Mouse (Mus musculus) neural tube, embryonic 14.5 days (tissue): Measurements from ENCODE around the gene Fam81a. TPM values are rescaled to one million over a fixed set of nuclear protein-coding genes. Genes with fewer than 3 reads are reported as not detected.

ENCODE experiments used
- ATAC-seq: fragments of 200-750 bp; cut with Nextera tagmentation; 2 replicates; pipeline ENCODE4 v1.8.0; 2017; ENCODE audit warnings: low read depth, mild to moderate bottlenecking, moderate TSS enrichment, moderate library complexity
- H3K27ac ChIP-seq: fragments of 300-500 bp; sonication (generic); 2 replicates; pipeline ENCODE4 v1.5.1; 2014; ENCODE audit warnings: low read depth, mild to moderate bottlenecking, control low read depth, low read length, moderate library complexity, mixed read lengths
- H3K27me3 ChIP-seq: fragments of 300-500 bp; sonication (generic); 2 replicates; pipeline ENCODE4 v1.6.1; 2014; ENCODE audit warnings: low read length; ENCODE audit not compliant: control insufficient read depth, insufficient read depth
- H3K36me3 ChIP-seq: fragments of 300-500 bp; sonication (generic); 2 replicates; pipeline ENCODE4 v1.6.1; 2014; ENCODE audit warnings: low read length, mixed read lengths; ENCODE audit not compliant: control insufficient read depth, insufficient read depth
- H3K4me1 ChIP-seq: fragments of 300-500 bp; sonication (generic); 2 replicates; pipeline ENCODE4 v1.6.1; 2014; ENCODE audit warnings: low read length; ENCODE audit not compliant: control insufficient read depth, insufficient read depth
- H3K4me2 ChIP-seq: fragments of 300-500 bp; sonication (generic); 2 replicates; pipeline ENCODE4 v1.6.1; 2014; ENCODE audit warnings: mild to moderate bottlenecking, low read depth, low read length, control low read depth
- H3K4me3 ChIP-seq: fragments of 300-500 bp; sonication (generic); 2 replicates; pipeline ENCODE4 v1.5.1; 2014; ENCODE audit warnings: low read depth, low read length, control low read depth, mixed read lengths
- H3K9ac ChIP-seq: fragments of 300-500 bp; sonication (generic); replicated peaks from 2 replicates; pipeline ENCODE4 v1.6.1; 2014; ENCODE audit warnings: low read depth, mild to moderate bottlenecking, control low read depth, low read length, mixed read lengths
- H3K9me3 ChIP-seq: fragments of 300-500 bp; sonication (generic); 2 replicates; pipeline ENCODE4 v1.6.1; 2016; ENCODE audit warnings: low read length; ENCODE audit not compliant: control insufficient read depth
- WGBS: fragments of 180-500 bp; shearing (Covaris S2); extraction: QIAGEN DNeasy Blood & Tissue Kit; methylation state at CpG from one replicate; pipeline ENCODE4 v1.1.7; 2014; 5-methylcytosine and 5-hydroxymethylcytosine counted together
- polyA plus RNA-seq: library from polyadenylated mRNA; unstranded; fragments of >200 nt; fragmentation: Nextera tagmentation; extraction: Ambion mirVana; gene quantifications from 2 replicates; pipeline ENCODE4 v1.2.1, GENCODE M21; 2014

Fam81a gene
- polyA plus RNA-seq: 7.9 and 8.7 TPM in 2 replicates

DNA sequence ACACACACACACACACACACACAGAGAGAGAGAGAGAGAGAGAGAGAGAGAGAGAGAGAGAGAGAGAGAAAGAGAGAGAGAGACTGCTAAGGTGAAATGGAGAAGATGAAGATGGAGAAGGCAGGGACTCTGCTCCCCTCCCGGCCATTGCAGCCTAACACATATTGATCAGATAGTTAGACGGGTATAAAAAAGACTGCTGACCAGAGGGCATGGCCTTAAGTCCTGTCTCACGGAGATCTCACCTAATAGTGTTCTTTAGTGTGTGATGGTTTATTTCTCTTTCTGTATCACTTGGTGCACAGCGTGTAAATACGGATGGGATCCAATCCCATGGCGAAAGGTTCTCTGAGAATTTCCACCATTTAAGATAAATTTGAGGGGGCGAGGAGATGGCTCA, at the start of gene Fam81a:
Gene Fam81a, minus strand, starts transcription at position 101 of the 400 bp plus-strand sequence.
- ATAC-seq: no peak
- Histone ChIP-seq H3K4me2 (peak within 1 kb of the TSS; percentile 94), H3K9ac (peak within 1 kb of the TSS; percentile 66), H3K9me3 (no peaks in the 10 kb centered on the region), H3K4me1 (no peaks in the 10 kb centered on the region), H3K27ac (no peak within 1 kb of the TSS; the same call in 1 of the 2 replicates), H3K36me3 (no peaks in the 10 kb centered on the region), H3K4me3 (peak within 1 kb of the TSS; percentile 65), H3K27me3 (no peaks in the 10 kb centered on the region; the same call in 1 of the 2 replicates)
- 76% methylated on average over 7 of the region's 7 CpGs for WGBS

DNA sequence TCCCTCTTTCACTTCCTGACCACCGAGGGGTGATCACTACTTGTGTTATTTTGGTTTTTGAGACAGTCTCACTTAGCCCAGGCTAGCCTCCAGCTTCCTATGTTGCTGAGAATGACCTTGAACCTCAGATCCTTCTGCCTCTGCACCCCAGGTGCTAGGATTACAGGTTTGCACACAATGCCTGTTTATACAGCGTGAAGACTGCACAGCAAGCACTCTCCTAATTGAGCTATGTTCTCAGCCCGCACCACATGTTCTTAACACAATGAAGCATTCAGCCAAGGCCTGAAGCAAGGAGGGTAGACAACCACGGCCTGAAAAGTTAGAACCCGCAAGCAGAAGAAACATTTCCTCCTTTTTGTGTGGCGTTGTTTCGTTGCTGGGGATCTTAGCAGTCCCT, 40.3 kb upstream of the Fam81a start:
- Histone ChIP-seq H3K4me3 (no peak overlapping the region), H3K4me2 (no peak overlapping the region), H3K9ac (no peak overlapping the region), H3K9me3 (no peaks in the 10 kb centered on the region), H3K27ac (no peak overlapping the region), H3K4me1 (no peaks in the 10 kb centered on the region), H3K27me3 (no peaks in the 10 kb centered on the region), H3K36me3 (no peaks in the 10 kb centered on the region)
- no peak for ATAC-seq
- WGBS: 42% methylated on average over 7 of the region's 7 CpGs

DNA sequence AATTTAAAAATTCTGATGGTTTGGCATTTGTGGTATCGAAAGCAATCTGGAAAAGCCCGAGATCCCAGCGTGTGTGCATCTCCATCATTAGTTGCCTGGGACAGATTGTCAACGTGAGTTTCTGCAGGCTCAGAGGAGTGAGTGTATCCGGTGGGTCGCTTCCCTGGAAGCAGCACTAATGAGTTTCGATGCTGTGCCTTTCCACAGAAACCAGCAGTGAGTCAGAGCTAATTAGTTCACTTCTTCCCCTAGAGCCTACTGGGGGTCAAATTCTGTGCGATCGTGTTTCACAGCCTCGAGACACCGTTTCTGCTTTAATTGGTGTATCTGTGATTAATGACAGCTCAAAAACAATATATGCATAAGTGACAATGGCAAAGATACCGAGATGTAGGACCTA, 39.4 kb upstream of the Fam81a start:
- WGBS: 39% methylated on average over 12 of the region's 12 CpGs
- no peak overlapping the region for H3K4me2 ChIP-seq
- no peak overlapping the region for H3K27ac ChIP-seq
- no peaks in the 10 kb centered on the region for H3K4me1 ChIP-seq
- no peak for ATAC-seq
- H3K9me3 ChIP-seq: no peaks in the 10 kb centered on the region
- no peak overlapping the region for H3K4me3 ChIP-seq
- H3K27me3 ChIP-seq: no peaks in the 10 kb centered on the region
- H3K36me3 ChIP-seq: no peaks in the 10 kb centered on the region
- H3K9ac ChIP-seq: no peak overlapping the region

DNA sequence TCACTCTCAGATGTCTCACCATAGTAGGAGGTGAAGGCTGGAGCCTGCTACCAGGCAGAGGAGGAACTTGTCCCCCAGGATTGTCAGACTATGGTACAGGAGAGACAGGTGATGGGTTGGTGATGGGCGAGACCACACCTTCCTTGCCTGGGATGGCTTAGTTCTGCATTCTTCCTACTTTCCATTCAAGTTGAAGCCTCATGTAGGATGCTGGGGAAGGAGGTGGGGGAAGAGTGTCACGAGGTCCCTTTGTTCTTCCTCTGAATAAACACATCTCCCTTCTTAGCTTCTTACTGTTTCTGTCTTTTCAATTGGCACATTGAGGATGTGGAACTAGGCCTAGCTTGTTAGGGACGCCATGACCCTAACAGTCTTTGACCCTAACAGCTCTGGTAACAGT, 33.9 kb upstream of the Fam81a start:
- Histone ChIP-seq H3K4me3 (no peak overlapping the region), H3K27me3 (no peaks in the 10 kb centered on the region), H3K36me3 (no peaks in the 10 kb centered on the region), H3K4me1 (peaks cover 4% of the 10 kb centered on the region; the same call in 1 of the 2 replicates), H3K9ac (no peak overlapping the region), H3K27ac (no peak overlapping the region), H3K4me2 (no peak overlapping the region), H3K9me3 (no peaks in the 10 kb centered on the region)
- ATAC-seq: no peak
- 73% methylated on average over 3 of the region's 3 CpGs for WGBS

DNA sequence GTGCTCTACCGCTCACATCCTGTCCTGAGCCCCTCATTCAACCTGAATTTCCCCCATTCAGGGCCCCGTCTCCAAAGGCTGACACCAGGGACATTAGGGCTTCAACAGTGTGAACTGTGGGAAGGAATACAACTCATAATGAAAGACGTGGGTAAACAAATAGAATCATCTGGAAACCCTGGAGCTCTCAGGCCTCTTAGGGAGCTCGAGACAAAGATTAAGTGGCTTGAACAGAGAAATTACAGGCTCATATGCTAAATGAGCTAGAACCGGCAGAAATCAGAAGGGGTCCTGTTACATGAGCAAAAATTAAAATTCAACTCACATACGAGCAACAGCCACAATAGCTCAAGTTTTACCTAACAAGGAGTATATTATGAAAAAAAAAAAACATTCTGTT, 32.5 kb upstream of the Fam81a start:
- Histone ChIP-seq H3K4me1 (peaks cover 4% of the 10 kb centered on the region; the same call in 1 of the 2 replicates), H3K9me3 (no peaks in the 10 kb centered on the region), H3K9ac (no peak overlapping the region), H3K27ac (no peak overlapping the region), H3K4me2 (no peak overlapping the region), H3K27me3 (no peaks in the 10 kb centered on the region), H3K4me3 (no peak overlapping the region), H3K36me3 (no peaks in the 10 kb centered on the region)
- WGBS: 12% methylated on average over 6 of the region's 6 CpGs
- no peak for ATAC-seq

DNA sequence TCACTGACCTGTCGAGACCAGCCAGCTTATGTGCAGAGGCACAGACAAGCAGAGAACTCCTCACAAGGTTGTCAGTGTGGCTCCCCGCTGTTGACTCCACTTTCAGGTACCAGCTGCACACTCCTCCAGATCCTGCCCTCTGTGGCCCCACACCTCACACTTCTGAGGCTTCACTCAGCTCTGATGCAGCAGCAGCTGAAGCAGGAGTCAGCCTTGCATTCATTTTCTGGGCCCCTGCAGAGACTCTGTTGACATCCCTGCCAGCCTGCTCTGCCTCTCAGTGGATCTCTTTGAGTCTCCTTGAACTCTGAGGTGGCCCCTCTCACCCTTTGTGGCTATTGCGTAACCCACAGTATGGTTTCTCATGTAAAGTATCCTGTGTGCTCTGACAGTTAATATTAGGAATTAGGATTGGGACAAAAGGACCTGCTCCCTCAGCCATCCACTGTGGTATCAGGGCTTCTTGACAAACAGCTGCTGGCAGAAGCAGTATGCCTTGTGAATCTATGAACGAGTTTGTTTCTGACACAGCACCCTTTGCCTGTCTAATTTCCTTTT, 32.0 kb upstream of the Fam81a start:
- WGBS: 56% methylated on average over 4 of the region's 4 CpGs

DNA sequence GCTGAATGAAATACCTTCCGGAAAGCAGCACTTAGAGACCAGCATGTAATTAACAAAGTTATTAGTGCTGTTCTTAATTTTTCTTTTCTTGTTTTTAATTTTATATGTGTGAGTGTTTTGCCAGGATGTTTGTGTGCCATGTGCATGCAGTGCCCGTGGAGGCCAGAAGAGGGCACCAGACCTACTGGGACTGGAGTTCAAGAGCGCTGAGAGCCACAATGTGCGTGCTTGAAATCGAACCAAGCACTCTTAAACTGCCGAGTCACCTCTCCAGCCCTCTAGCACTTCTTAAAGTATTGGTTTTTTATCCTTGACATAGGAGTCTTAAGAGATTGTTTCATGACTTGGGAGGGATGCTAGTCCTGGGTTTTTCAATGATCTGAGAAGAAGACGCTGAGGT, 26.6 kb upstream of the Fam81a start:
- Histone ChIP-seq H3K27ac (no peak overlapping the region), H3K4me2 (no peak overlapping the region), H3K4me1 (peaks cover under 1% of the 10 kb centered on the region; the same call in 1 of the 2 replicates), H3K27me3 (no peaks in the 10 kb centered on the region), H3K36me3 (no peaks in the 10 kb centered on the region), H3K4me3 (no peak overlapping the region), H3K9me3 (no peaks in the 10 kb centered on the region), H3K9ac (no peak overlapping the region)
- WGBS: 83% methylated on average over 7 of the region's 7 CpGs
- no peak for ATAC-seq

More for the DNA sequence above, 32.0 kb upstream of the Fam81a start:
- H3K36me3 ChIP-seq: no peaks in the 10 kb centered on the region
- H3K4me1 ChIP-seq: peaks cover 4% of the 10 kb centered on the region; the same call in 1 of the 2 replicates
- no peak for ATAC-seq
- H3K4me2 ChIP-seq: no peak overlapping the region
- H3K27me3 ChIP-seq: no peaks in the 10 kb centered on the region
- H3K9ac ChIP-seq: no peak overlapping the region
- no peak overlapping the region for H3K4me3 ChIP-seq
- H3K9me3 ChIP-seq: no peaks in the 10 kb centered on the region
- H3K27ac ChIP-seq: no peak overlapping the region

DNA sequence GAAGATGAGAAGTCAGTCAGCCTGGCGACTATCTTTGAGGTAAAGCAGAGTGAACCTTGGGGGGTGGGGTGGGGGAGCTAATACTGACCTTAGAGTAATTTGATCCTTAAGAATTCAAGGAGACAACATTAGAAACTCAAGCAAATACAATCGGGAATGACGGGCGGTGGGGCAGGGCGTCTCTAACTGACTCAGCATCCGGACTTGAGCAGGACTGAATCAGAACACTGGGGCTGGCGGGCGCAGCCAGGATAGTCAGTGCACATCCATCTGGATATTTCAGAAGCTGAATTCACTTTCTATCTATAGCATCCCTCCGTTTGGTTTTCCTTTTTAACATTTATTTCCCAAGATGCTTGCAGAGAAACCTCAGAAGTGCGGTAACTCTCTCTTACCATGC, 17.7 kb upstream of the Fam81a start:
- no peak overlapping the region for H3K9ac ChIP-seq
- 90% methylated on average over 10 of the region's 10 CpGs for WGBS
- no peak overlapping the region for H3K4me3 ChIP-seq
- H3K4me2 ChIP-seq: no peak overlapping the region
- H3K27ac ChIP-seq: no peak overlapping the region
- ATAC-seq: no peak
- no peaks in the 10 kb centered on the region for H3K36me3 ChIP-seq
- no peaks in the 10 kb centered on the region for H3K27me3 ChIP-seq
- no peaks in the 10 kb centered on the region for H3K9me3 ChIP-seq
- H3K4me1 ChIP-seq: no peaks in the 10 kb centered on the region

DNA sequence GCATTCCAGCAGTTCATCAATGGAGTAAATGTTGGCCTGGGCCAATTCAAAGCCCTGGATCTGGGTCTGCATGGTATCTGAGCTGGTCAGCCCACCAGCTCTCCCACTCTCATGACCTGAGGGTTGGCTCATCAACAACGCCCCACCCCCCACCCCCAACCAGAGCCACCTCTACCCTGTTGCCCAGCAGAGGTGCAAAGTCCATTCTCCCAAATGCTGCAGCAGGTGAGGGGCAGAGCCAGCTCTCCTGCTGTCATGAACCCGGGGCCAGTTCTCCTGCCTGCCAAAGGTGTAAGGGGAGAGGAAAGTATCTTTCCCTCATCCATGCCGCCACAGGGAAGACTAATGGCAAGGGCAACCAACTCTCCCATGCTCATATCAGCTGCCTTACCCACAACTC, 5.3 kb upstream of the Fam81a start:
- H3K4me1 ChIP-seq: no peaks in the 10 kb centered on the region
- no peaks in the 10 kb centered on the region for H3K27me3 ChIP-seq
- no peaks in the 10 kb centered on the region for H3K9me3 ChIP-seq
- H3K9ac ChIP-seq: no peak overlapping the region
- no peaks in the 10 kb centered on the region for H3K36me3 ChIP-seq
- H3K27ac ChIP-seq: no peak overlapping the region
- H3K4me2 ChIP-seq: no peak overlapping the region
- no peak overlapping the region for H3K4me3 ChIP-seq
- no peak for ATAC-seq
- 77% methylated on average over 3 of the region's 3 CpGs for WGBS
